Mouse (Mus musculus): Measurements from ENCODE around the gene Smg7.
"Not testable (repeated sequence)": the region's sequence is repeated elsewhere in the genome, so short reads cannot be mapped to it uniquely, and the experiment has no call there.

Gene Smg7

GRCm38 (mm10) chr1:152901765-152902664 lies at the start of gene Smg7:
Gene Smg7 (minus strand): TSS chr1:152902646.
- DNase-seq, result peak in 1 of 2 experiments; percentile 68

- DNase-seq, result no peak
These were observed 40.5 kb upstream of the Smg7 start for GRCm38 (mm10) chr1:152942977-152943376.

- no peak for DNase-seq
These were observed 33.9 kb upstream of the Smg7 start for GRCm38 (mm10) chr1:152936365-152936764.

GRCm38 (mm10) chr1:152935476-152935875 lies 33.0 kb upstream of the Smg7 start:
- no peak for DNase-seq

GRCm38 (mm10) chr1:152933962-152934361 lies 31.5 kb upstream of the Smg7 start:
- DNase-seq, result no peak

GRCm38 (mm10) chr1:152921786-152922185 lies 19.3 kb upstream of the Smg7 start:
- DNase-seq, result no peak

GRCm38 (mm10) chr1:152917626-152918025 lies 15.2 kb upstream of the Smg7 start:
- no peak for DNase-seq

GRCm38 (mm10) chr1:152916936-152917335 lies 14.5 kb upstream of the Smg7 start:
- no peak for DNase-seq

GRCm38 (mm10) chr1:152915766-152916165 lies 13.3 kb upstream of the Smg7 start:
- DNase-seq, result no peak

- DNase-seq, result no peak
These were observed 11.3 kb upstream of the Smg7 start for GRCm38 (mm10) chr1:152913483-152914460.

GRCm38 (mm10) chr1:152904469-152904868 lies 2.0 kb upstream of the Smg7 start:
- peak; percentile 81 to 86 for DNase-seq

GRCm38 (mm10) chr1:152903591-152904135 lies 1.2 kb upstream of the Smg7 start:
- DNase-seq, result peak; percentile 62 to 66

- peak; percentile 92 for DNase-seq
These were observed 445 bp upstream of the Smg7 start for GRCm38 (mm10) chr1:152902665-152903516.

- DNase-seq, result no peak
These were observed 1.1 kb downstream of the Smg7 start for GRCm38 (mm10) chr1:152901419-152901764.

- not testable (repeated sequence) for DNase-seq
These were observed 14.4 kb downstream of the Smg7 start for GRCm38 (mm10) chr1:152888086-152888485.

GRCm38 (mm10) chr1:152871031-152871430 lies 31.4 kb downstream of the Smg7 start:
- DNase-seq, result no peak

- DNase-seq, result no peak
These were observed 32.5 kb downstream of the Smg7 start for GRCm38 (mm10) chr1:152869901-152870300.

- DNase-seq, result no peak
These were observed 55.6 kb downstream of the Smg7 start for GRCm38 (mm10) chr1:152846856-152847255.

- DNase-seq, result no peak
These were observed 57.2 kb downstream of the Smg7 start for GRCm38 (mm10) chr1:152845211-152845730.

GRCm38 (mm10) chr1:152844634-152845033 lies 57.8 kb downstream of the Smg7 start:
- no peak for DNase-seq

GRCm38 (mm10) chr1:152841057-152841456 lies 61.4 kb downstream of the Smg7 start:
- DNase-seq, result no peak

- DNase-seq, result no peak
These were observed 62.1 kb downstream of the Smg7 start for GRCm38 (mm10) chr1:152840343-152840742.

All from thymus, postnatal 36 days (tissue).